Mouse (Mus musculus) lung, embryonic 16.5 days (tissue): ENCODE data around the gene Jph2. TPM values are rescaled to one million over a fixed set of nuclear protein-coding genes. Genes with fewer than 3 reads are reported as not detected.

ENCODE experiments used
- ATAC-seq: fragments of 200-750 bp; cut with Nextera tagmentation; 2 replicates; pipeline ENCODE4 v1.8.0; 2017; ENCODE audit warnings: low read depth, mild to moderate bottlenecking, moderate library complexity
- H3K27ac ChIP-seq: fragments of 300-500 bp; sonication (generic); 2 replicates; pipeline ENCODE4 v1.5.1; 2014; ENCODE audit warnings: mild to moderate bottlenecking, control low read depth, low read length
- H3K27me3 ChIP-seq: fragments of 300-500 bp; sonication (generic); 2 replicates; pipeline ENCODE4 v1.6.1; 2014; ENCODE audit warnings: low read depth, low read length, mixed read lengths; ENCODE audit not compliant: control insufficient read depth, insufficient read depth
- H3K36me3 ChIP-seq: fragments of 300-500 bp; sonication (generic); 2 replicates; pipeline ENCODE4 v1.6.1; 2014; ENCODE audit warnings: low read length; ENCODE audit not compliant: control insufficient read depth, insufficient read depth
- H3K4me1 ChIP-seq: fragments of 300-500 bp; sonication (generic); replicated peaks from 2 replicates; pipeline ENCODE4 v1.6.1; 2014; ENCODE audit warnings: low read length, mixed read lengths; ENCODE audit not compliant: control insufficient read depth, insufficient read depth
- H3K4me2 ChIP-seq: fragments of 300-500 bp; sonication (generic); 2 replicates; pipeline ENCODE4 v1.6.1; 2014; ENCODE audit warnings: low read depth, low read length, control low read depth
- H3K4me3 ChIP-seq: fragments of 300-500 bp; sonication (generic); 2 replicates; pipeline ENCODE4 v1.5.1; 2014; ENCODE audit warnings: mild to moderate bottlenecking, low read length, control low read depth
- H3K9ac ChIP-seq: fragments of 300-500 bp; sonication (generic); 2 replicates; pipeline ENCODE4 v1.6.1; 2014; ENCODE audit warnings: low read length, control low read depth
- H3K9me3 ChIP-seq: fragments of 300-500 bp; sonication (generic); 2 replicates; pipeline ENCODE4 v1.6.1; 2016; ENCODE audit warnings: low read length; ENCODE audit not compliant: control insufficient read depth
- WGBS: fragments of 180-500 bp; shearing (Covaris S2); extraction: QIAGEN DNeasy Blood & Tissue Kit; methylation state at CpG from one replicate; pipeline ENCODE4 v1.1.7; 2014; 5-methylcytosine and 5-hydroxymethylcytosine counted together
- polyA plus RNA-seq: library from polyadenylated mRNA; unstranded; fragments of >200 nt; fragmentation: Nextera tagmentation; extraction: Ambion mirVana; gene quantifications from 2 replicates; pipeline ENCODE4 v1.2.1, GENCODE M21; 2015

Jph2 gene
- polyA plus RNA-seq, 1 experiment from 2014 or later, result 4.8 TPM

DNA sequence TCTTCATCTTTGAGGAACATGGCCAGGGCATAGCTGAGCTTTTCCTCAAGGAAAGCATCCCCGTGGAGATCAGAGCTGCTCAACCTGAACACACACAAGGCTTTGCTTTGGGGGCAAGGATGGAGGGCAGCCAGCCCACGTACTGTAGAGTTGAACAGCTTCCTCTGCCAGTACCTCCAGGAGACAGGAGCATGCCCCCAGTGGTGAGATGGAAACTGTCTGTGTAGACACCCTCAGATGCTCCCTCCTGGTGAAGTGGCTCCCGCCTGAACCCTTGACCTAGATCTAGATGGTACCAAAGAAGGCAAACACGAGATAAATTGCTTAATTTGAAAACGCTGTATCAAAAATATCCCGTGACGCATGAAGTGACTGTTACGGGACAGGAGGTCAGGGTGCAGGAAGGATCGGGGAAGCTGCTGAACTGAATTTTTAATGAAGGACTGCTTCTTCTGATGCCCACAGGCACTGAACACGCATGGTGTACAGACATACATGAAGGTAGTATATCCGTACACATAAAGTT, 87.6 kb downstream of the Jph2 start:
- H3K4me2 ChIP-seq, result no peak overlapping the region
- H3K36me3 ChIP-seq, result no peaks in the 10 kb centered on the region
- H3K4me1 ChIP-seq, result no peaks in the 10 kb centered on the region
- no peaks in the 10 kb centered on the region for H3K9me3 ChIP-seq
- ATAC-seq, result no peak
- H3K4me3 ChIP-seq, result no peak overlapping the region
- H3K9ac ChIP-seq, result no peak overlapping the region
- H3K27me3 ChIP-seq, result no peaks in the 10 kb centered on the region
- H3K27ac ChIP-seq, result no peak overlapping the region
- WGBS, result 61% methylated on average over 11 of the region's 11 CpGs

- H3K4me3 ChIP-seq, result no peak overlapping the region
- no peak overlapping the region for H3K4me2 ChIP-seq
- no peaks in the 10 kb centered on the region for H3K4me1 ChIP-seq
- no peaks in the 10 kb centered on the region for H3K27me3 ChIP-seq
- 87% methylated on average over 17 of the region's 17 CpGs for WGBS
- no peaks in the 10 kb centered on the region for H3K9me3 ChIP-seq
- ATAC-seq, result no peak
- H3K36me3 ChIP-seq, result no peaks in the 10 kb centered on the region
- H3K27ac ChIP-seq, result no peak overlapping the region
- H3K9ac ChIP-seq, result no peak overlapping the region
These were observed 88.4 kb downstream of the Jph2 start for GRCm38 (mm10) chr2:163309376-163309775.

DNA sequence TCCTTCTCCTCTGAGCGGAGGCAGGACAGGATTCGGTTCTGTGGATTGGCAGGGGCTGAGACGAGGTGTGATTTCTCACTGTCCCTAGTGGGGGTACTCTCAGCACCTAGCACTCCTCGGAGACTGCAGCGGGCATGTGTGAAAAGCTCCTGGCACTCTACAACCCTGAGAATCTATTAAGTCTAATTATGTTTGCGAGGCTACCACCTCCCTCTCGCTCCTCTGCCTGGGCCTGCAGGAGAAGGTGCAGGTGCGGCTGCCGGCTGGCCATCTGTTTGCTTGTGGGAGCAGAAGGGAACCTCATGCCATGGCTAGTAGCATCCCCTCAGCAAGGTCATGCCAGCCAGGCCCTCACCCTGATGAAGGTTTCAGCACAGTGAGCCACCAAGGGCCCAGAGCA, 94.8 kb downstream of the Jph2 start:
- H3K9ac ChIP-seq, result no peak overlapping the region
- no peaks in the 10 kb centered on the region for H3K9me3 ChIP-seq
- no peak for ATAC-seq
- no peak overlapping the region for H3K4me2 ChIP-seq
- WGBS, result 55% methylated on average over 9 of the region's 9 CpGs
- H3K36me3 ChIP-seq, result no peaks in the 10 kb centered on the region
- H3K4me1 ChIP-seq, result no peaks in the 10 kb centered on the region; the same call in 1 of the 2 replicates
- H3K4me3 ChIP-seq, result no peak overlapping the region
- no peaks in the 10 kb centered on the region; the same call in 1 of the 2 replicates for H3K27me3 ChIP-seq
- H3K27ac ChIP-seq, result no peak overlapping the region

DNA sequence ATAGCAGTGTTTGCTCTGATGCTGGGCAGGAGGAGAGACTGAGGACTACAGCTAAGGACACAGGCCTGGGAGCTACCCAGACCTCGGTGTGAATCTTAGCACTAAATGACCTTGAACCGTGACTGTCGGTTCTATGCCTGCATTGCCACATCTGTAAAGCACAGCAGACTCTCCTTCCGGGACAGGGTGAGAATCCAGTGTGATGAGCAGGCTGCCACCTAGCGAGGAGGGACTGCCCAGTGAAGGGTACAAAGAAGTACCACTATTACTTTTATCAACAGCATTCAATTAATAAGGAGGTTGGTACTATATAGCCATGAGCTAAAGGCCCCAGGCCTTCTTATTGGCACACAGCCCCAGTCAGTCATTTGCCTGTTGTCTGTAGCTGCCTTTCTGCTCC, 96.2 kb downstream of the Jph2 start:
- H3K9me3 ChIP-seq, result no peaks in the 10 kb centered on the region
- no peak overlapping the region for H3K9ac ChIP-seq
- no peaks in the 10 kb centered on the region; the same call in 1 of the 2 replicates for H3K27me3 ChIP-seq
- no peaks in the 10 kb centered on the region for H3K36me3 ChIP-seq
- no peak for ATAC-seq
- no peak overlapping the region for H3K4me3 ChIP-seq
- 37% methylated on average over 5 of the region's 5 CpGs for WGBS
- no peak overlapping the region for H3K27ac ChIP-seq
- H3K4me1 ChIP-seq, result no peaks in the 10 kb centered on the region; the same call in 1 of the 2 replicates
- H3K4me2 ChIP-seq, result no peak overlapping the region

- ATAC-seq, result 0 out of 2 replicates have a peak, but pooled peaks have one; percentile 2
- no peaks in the 10 kb centered on the region for H3K9me3 ChIP-seq
- no peak overlapping the region for H3K4me3 ChIP-seq
- H3K36me3 ChIP-seq, result no peaks in the 10 kb centered on the region
- H3K27me3 ChIP-seq, result no peaks in the 10 kb centered on the region; the same call in 1 of the 2 replicates
- no peak overlapping the region for H3K9ac ChIP-seq
- H3K4me2 ChIP-seq, result no peak overlapping the region
- no peaks in the 10 kb centered on the region; the same call in 1 of the 2 replicates for H3K4me1 ChIP-seq
- 47% methylated on average over 14 of the region's 14 CpGs for WGBS
- no peak overlapping the region for H3K27ac ChIP-seq
These were observed 97.4 kb downstream of the Jph2 start for GRCm38 (mm10) chr2:163300069-163301060.

- Histone ChIP-seq H3K36me3 (no peaks in the 10 kb centered on the region), H3K4me2 (no peak overlapping the region), H3K9ac (no peak overlapping the region), H3K4me1 (no peaks in the 10 kb centered on the region; the same call in 1 of the 2 replicates), H3K4me3 (no peak overlapping the region), H3K27me3 (no peaks in the 10 kb centered on the region; the same call in 1 of the 2 replicates), H3K27ac (no peak overlapping the region), H3K9me3 (no peaks in the 10 kb centered on the region)
- 59% methylated on average over 11 of the region's 11 CpGs for WGBS
- no peak for ATAC-seq
These were observed 100.7 kb downstream of the Jph2 start for GRCm38 (mm10) chr2:163296999-163297630.

GRCm38 (mm10) chr2:163288881-163289379, 108.9 kb downstream of the Jph2 start:
- H3K4me2 ChIP-seq, result peak overlapping the region; percentile 28
- H3K9ac ChIP-seq, result no peak overlapping the region
- 0 out of 2 replicates have a peak overlapping the region, but pooled peaks have one; percentile 2 for H3K4me3 ChIP-seq
- H3K9me3 ChIP-seq, result no peaks in the 10 kb centered on the region
- H3K27me3 ChIP-seq, result peaks cover 14% of the 10 kb centered on the region
- 10% methylated on average over 21 of the region's 21 CpGs for WGBS
- no peak overlapping the region for H3K27ac ChIP-seq
- 0 out of 2 replicates have a peak, but pooled peaks cover 3% of the 10 kb centered on the region for H3K4me1 ChIP-seq
- ATAC-seq, result peak; percentile 76
- no peaks in the 10 kb centered on the region for H3K36me3 ChIP-seq
